Mouse (Mus musculus): ENCODE measurements around the gene Cox7a1.

- TF ChIP-seq POLR2A (IDR thresholded peaks at IDR 0.05; ENCODE audit: low read depth, low read length): no peak
- no peak for TF ChIP-seq CTCF (IDR thresholded peaks at IDR 0.05; ENCODE audit: extremely low read depth, insufficient read depth, insufficient read length, insufficient replicate concordance)
Measured at GRCm38 (mm10) chr7:30222205-30222604, 38.3 kb downstream of the Cox7a1 start.

Data from spleen, adult 2 months (tissue).